Mouse (Mus musculus) MN1 (cell line): ENCODE results near the gene Tln1.

Experiments
- DNase-seq: peaks from one replicate; pipeline ENCODE4 v3.0.0-alpha.2; 2016; ENCODE audit warnings: low spot score

Gene Tln1

GRCm38 (mm10) chr4:43547160-43547559 is 15.3 kb downstream of the Tln1 start:
- DNase-seq = no peak

- no peak for DNase-seq
These were observed 16.0 kb downstream of the Tln1 start for GRCm38 (mm10) chr4:43546375-43547047.

DNA sequence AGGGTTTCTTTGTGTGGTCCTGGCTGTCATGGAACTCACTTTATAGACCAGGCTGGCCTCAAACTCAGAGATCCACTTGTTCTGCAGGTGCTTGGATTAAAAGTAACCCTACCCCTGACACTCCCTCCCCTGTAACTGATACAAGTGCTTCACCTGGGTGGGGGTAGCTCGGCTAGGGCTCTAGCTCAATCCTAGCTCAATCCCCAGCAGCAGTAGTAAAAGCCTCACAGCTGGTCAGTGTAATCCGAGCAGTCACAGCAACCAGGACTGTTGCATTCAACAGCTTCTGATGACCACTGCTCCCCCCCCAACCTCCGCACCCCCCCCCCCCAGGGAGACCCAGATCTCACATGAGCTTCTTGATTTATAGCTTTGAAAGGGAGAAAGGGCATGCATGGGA is 20.4 kb downstream of the Tln1 start:
- DNase-seq = no peak

- DNase-seq = no peak
These were observed 26.5 kb downstream of the Tln1 start for GRCm38 (mm10) chr4:43536031-43536430.

DNA sequence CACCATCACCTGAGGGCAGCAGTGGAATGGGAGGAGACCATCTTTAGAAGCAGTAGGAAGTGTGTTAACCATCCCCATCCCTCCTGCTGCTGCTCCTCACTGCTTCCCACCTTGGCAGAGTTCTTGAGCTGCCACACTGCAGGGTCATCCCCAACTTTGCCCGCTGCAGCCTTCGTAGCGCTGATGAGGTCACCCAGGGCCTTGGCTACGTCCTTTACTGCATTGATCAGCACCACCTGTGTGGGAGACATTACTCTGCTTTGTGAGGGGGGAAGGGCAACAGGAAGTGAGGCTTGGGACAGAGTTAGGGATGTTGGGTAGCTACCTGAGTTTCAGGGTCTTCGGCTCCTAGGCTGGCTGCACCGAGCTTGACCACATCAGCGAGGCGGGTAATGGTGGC is 26.9 kb downstream of the Tln1 start:
- no peak for DNase-seq

GRCm38 (mm10) chr4:43533270-43533669 is 29.2 kb downstream of the Tln1 start:
- no peak for DNase-seq

GRCm38 (mm10) chr4:43530581-43530980 is 31.9 kb downstream of the Tln1 start:
- DNase-seq = peak; percentile 73

- peak; percentile 70 for DNase-seq
These were observed 32.4 kb downstream of the Tln1 start for GRCm38 (mm10) chr4:43530081-43530501.

DNA sequence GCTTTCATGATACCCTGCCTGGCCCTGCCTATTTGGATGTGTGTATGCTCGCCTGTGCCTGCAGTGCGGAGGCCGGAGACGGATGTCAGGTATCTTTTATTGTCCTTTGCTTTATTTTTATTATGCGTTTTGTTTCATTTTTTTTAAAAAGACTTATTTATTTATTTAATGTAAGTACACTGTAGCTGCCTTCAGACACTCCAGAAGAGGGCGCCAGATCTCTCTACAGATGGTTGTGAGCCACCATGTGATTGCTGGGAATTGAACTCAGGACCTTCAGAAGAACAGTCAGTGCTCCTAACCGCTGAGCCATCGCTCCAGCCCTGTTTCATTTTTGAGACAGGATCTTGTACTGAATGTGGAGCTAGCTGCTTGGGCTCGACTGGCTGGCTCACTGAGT is 34.0 kb downstream of the Tln1 start:
- no peak for DNase-seq

DNA sequence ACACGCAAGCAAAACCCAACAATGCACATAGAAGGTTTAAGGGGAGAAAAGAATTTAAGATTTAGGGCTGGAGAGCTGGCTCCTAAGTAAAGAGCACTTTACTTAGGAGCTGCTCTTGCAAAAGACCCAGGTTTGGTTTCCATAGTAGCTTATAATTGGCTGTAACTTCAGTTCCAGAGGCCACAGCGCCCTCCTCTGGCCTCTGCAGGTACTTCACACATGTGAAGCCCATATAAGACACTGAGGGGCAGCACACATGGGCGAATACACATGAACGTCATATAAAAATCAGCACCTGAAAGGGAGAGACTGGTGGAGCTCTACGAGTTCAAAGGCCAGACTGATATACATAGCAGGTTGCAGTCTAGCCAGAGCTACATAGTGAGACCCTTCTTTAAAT is 34.6 kb downstream of the Tln1 start:
- DNase-seq = no peak

GRCm38 (mm10) chr4:43519956-43520355 is 42.5 kb downstream of the Tln1 start:
- DNase-seq = peak; percentile 89

DNA sequence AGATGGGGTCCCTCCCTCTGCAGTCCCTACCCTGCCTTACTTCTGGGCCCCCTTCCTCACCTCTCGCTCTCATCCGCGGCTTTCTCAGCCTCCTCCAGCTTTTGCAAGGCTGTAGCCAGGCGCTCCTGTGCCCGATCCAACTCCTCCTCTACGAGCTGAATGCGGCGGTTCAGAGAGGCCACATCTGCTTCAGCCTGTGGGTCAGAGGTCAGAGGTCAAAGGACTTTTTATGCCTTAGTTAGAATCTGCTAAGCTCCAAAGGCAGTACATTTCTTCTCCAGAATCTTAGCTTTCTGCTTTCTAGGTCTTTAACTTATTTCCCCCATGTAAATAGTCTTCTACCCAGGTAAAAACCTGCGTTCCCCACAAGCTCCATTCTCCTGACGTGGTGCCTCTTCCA is 42.9 kb downstream of the Tln1 start:
- DNase-seq = no peak

GRCm38 (mm10) chr4:43515764-43516708 is 46.5 kb downstream of the Tln1 start:
- no peak for DNase-seq

DNA sequence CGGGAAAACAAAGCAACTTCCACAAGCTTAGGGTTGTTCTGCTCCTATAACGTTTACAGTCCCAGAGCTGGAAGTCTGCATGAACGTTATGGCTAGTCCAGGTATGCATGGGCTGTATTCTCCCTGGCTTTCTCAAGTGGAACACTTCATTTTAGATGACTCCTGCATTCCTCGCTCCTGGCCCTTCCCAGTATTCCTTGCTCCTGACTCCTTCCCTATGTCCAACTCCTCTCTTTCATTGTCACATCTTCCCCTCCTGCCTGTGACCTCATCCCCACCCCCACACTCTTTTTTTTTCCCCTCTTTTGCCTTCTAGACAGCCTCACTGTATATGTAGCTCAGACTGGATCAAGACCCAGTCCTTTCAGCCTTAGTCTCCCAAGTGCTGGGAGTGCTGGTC is 48.7 kb downstream of the Tln1 start:
- no peak for DNase-seq

DNA sequence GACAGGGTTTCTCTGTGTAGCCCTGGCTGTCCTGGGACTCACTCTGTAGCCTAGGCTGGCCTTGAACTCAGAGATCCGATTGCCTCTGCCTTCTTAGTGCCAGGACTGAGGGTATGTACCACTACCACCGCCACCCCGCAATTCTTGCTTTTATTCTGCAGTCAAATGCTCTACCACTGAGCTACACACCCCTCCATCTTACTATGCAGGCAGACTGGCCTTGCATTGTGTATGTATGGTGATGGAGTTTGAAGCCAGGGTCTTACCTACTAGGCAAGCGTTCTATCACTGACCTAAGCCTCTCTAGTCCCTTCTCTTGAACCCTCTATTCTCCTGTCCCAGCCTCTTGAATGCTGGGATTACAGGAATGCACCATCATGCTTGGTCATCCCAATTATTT is 49.2 kb downstream of the Tln1 start:
- DNase-seq = no peak

- DNase-seq = no peak
These were observed 49.8 kb downstream of the Tln1 start for GRCm38 (mm10) chr4:43512653-43513052.

DNA sequence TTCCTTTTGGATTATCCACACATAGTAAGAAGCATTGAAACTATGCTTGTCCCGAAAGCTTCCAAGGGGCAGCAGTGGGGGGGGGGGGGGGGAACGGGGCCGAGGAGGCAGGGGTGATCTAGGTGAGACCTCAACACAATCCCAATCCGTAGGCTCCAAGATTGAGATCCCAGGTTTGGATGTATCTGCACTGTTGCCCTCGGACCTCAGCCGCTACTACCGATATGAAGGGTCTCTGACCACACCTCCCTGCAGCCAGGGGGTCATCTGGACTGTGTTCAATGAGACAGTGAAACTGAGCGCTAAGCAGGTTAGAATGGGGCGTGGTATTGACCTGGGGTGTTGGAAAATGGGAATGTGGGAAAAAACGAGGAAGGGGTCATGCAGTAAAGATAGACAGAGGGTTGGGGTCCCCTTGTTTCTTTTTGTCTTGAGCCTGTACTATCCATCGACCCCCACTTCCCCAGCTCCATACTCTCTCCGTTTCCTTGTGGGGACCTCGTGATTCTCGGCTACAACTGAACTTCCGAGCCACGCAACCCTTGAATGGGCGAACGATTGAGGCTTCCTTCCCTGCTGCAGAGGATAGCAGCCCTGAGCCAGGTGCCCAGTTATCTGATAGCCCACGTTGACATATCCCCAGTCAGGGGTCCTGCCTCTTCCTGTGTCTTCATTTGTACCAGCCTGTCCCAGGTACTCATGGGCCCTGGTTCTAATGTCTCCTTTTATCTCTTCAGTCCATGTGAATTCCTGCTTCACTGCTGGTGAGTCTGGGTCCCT is 50.6 kb downstream of the Tln1 start:
- DNase-seq = no peak

- no peak for DNase-seq
These were observed 53.4 kb downstream of the Tln1 start for GRCm38 (mm10) chr4:43509109-43509508.

- DNase-seq = peak; percentile 40
These were observed 53.9 kb downstream of the Tln1 start for GRCm38 (mm10) chr4:43508666-43508997.

- DNase-seq = no peak
These were observed 54.4 kb downstream of the Tln1 start for GRCm38 (mm10) chr4:43507938-43508665.

- no peak for DNase-seq
These were observed 55.8 kb downstream of the Tln1 start, which contains the start of gene Car9 for GRCm38 (mm10) chr4:43506536-43507185. Gene Car9 (plus strand): TSS chr4:43506966.
